Mouse (Mus musculus): ENCODE measurements at regions not wholly inside any gene's neighbourhood (a gene's known extent, or its start where the extent isn't known, plus 50 kb on each side); places are given as distances from the start of the nearest gene placed in this dataset.

GRCm38 (mm10) chr14:66460795-66461194 lies 451.8 kb upstream of the Gulo start:
- Histone ChIP-seq H3K27ac (no peak overlapping the region), H3K79me2 (replicated peaks; ENCODE audit: control insufficient read depth, insufficient read depth, low read length) (no peaks in the 10 kb centered on the region), H3K4me3 (no peak overlapping the region), H3K9ac (ENCODE audit: low read depth, low read length) (no peak overlapping the region), H3K27me3 (ENCODE audit: control insufficient read depth, insufficient read depth, low read length) (no peaks in the 10 kb centered on the region), H3K36me3 (ENCODE audit: control insufficient read depth, insufficient read depth, low read length) (no peaks in the 10 kb centered on the region), H3K4me1 (ENCODE audit: control insufficient read depth, insufficient read depth, low read length) (no peaks in the 10 kb centered on the region)
- DNase-seq: no peak
- TF ChIP-seq EP300 (IDR thresholded peaks at IDR 0.05; ENCODE audit: insufficient read depth, low read depth, low read length) (no peak), POLR2A (IDR thresholded peaks at IDR 0.05; ENCODE audit: insufficient read depth, low read depth, low read length) (no peak), CTCF (IDR thresholded peaks at IDR 0.05) (no peak)
- 81% methylated on average over 3 of the region's 3 CpGs for WGBS
- intact Hi-C loops (cut with DNase I): no loop called here

GRCm38 (mm10) chr14:66458696-66459095 lies 449.7 kb upstream of the Gulo start:
- no peak for DNase-seq
- intact Hi-C loops (cut with DNase I): no loop called here
- WGBS: 86% methylated on average over 4 of the region's 4 CpGs

GRCm38 (mm10) chr14:66457300-66457699 lies 448.3 kb upstream of the Gulo start:
- no peaks in the 10 kb centered on the region for H3K4me1 ChIP-seq (ENCODE audit: control insufficient read depth, insufficient read depth, low read length)
- intact Hi-C loops (cut with DNase I): no loop called here
- WGBS: 67% methylated on average over 6 of the region's 6 CpGs
- no peaks in the 10 kb centered on the region for H3K27me3 ChIP-seq (ENCODE audit: control insufficient read depth, insufficient read depth, low read length)
- no peaks in the 10 kb centered on the region for H3K79me2 ChIP-seq (replicated peaks; ENCODE audit: control insufficient read depth, insufficient read depth, low read length)
- DNase-seq: no peak
- TF ChIP-seq EP300 (IDR thresholded peaks at IDR 0.05; ENCODE audit: insufficient read depth, low read depth, low read length): no peak
- no peak for TF ChIP-seq POLR2A (IDR thresholded peaks at IDR 0.05; ENCODE audit: insufficient read depth, low read depth, low read length)
- TF ChIP-seq CTCF (IDR thresholded peaks at IDR 0.05): no peak
- no peaks in the 10 kb centered on the region for H3K36me3 ChIP-seq (ENCODE audit: control insufficient read depth, insufficient read depth, low read length)
- no peak overlapping the region for H3K9ac ChIP-seq (ENCODE audit: low read depth, low read length)
- H3K27ac ChIP-seq: no peak overlapping the region
- no peak overlapping the region for H3K4me3 ChIP-seq

More at GRCm38 (mm10) chr14:66458696-66459095, 449.7 kb upstream of the Gulo start:
- H3K36me3 ChIP-seq (ENCODE audit: control insufficient read depth, insufficient read depth, low read length): no peaks in the 10 kb centered on the region
- no peak overlapping the region for H3K4me3 ChIP-seq
- TF ChIP-seq CTCF (IDR thresholded peaks at IDR 0.05) (no peak), POLR2A (IDR thresholded peaks at IDR 0.05; ENCODE audit: insufficient read depth, low read depth, low read length) (no peak), EP300 (IDR thresholded peaks at IDR 0.05; ENCODE audit: insufficient read depth, low read depth, low read length) (no peak)
- no peak overlapping the region for H3K9ac ChIP-seq (ENCODE audit: low read depth, low read length)
- no peak overlapping the region for H3K27ac ChIP-seq
- no peaks in the 10 kb centered on the region for H3K27me3 ChIP-seq (ENCODE audit: control insufficient read depth, insufficient read depth, low read length)
- H3K79me2 ChIP-seq (replicated peaks; ENCODE audit: control insufficient read depth, insufficient read depth, low read length): no peaks in the 10 kb centered on the region
- H3K4me1 ChIP-seq (ENCODE audit: control insufficient read depth, insufficient read depth, low read length): no peaks in the 10 kb centered on the region

- intact Hi-C loops (cut with DNase I): no loop called here
- no peak for DNase-seq
- Histone ChIP-seq H3K79me2 (replicated peaks; ENCODE audit: control insufficient read depth, insufficient read depth, low read length) (no peaks in the 10 kb centered on the region), H3K36me3 (ENCODE audit: control insufficient read depth, insufficient read depth, low read length) (no peaks in the 10 kb centered on the region), H3K27ac (no peak overlapping the region), H3K9ac (ENCODE audit: low read depth, low read length) (no peak overlapping the region), H3K27me3 (ENCODE audit: control insufficient read depth, insufficient read depth, low read length) (no peaks in the 10 kb centered on the region), H3K4me3 (no peak overlapping the region), H3K4me1 (ENCODE audit: control insufficient read depth, insufficient read depth, low read length) (no peaks in the 10 kb centered on the region)
- TF ChIP-seq POLR2A (IDR thresholded peaks at IDR 0.05; ENCODE audit: insufficient read depth, low read depth, low read length) (no peak), EP300 (IDR thresholded peaks at IDR 0.05; ENCODE audit: insufficient read depth, low read depth, low read length) (no peak), CTCF (IDR thresholded peaks at IDR 0.05) (no peak)
- 78% methylated on average over 3 of the region's 3 CpGs for WGBS
Measured at GRCm38 (mm10) chr14:66452828-66453227, 443.8 kb upstream of the Gulo start.

GRCm38 (mm10) chr14:66450351-66450750 lies 441.3 kb upstream of the Gulo start:
- Histone ChIP-seq H3K4me3 (no peak overlapping the region), H3K4me1 (ENCODE audit: control insufficient read depth, insufficient read depth, low read length) (no peaks in the 10 kb centered on the region), H3K27ac (no peak overlapping the region), H3K79me2 (replicated peaks; ENCODE audit: control insufficient read depth, insufficient read depth, low read length) (no peaks in the 10 kb centered on the region), H3K36me3 (ENCODE audit: control insufficient read depth, insufficient read depth, low read length) (no peaks in the 10 kb centered on the region), H3K9ac (ENCODE audit: low read depth, low read length) (no peak overlapping the region), H3K27me3 (ENCODE audit: control insufficient read depth, insufficient read depth, low read length) (no peaks in the 10 kb centered on the region)
- DNase-seq: no peak
- 56% methylated on average over 10 of the region's 10 CpGs for WGBS
- intact Hi-C loops (cut with DNase I): no loop called here
- TF ChIP-seq POLR2A (IDR thresholded peaks at IDR 0.05; ENCODE audit: insufficient read depth, low read depth, low read length): no peak
- no peak for TF ChIP-seq EP300 (IDR thresholded peaks at IDR 0.05; ENCODE audit: insufficient read depth, low read depth, low read length)
- TF ChIP-seq CTCF (IDR thresholded peaks at IDR 0.05): no peak

GRCm38 (mm10) chr14:66442576-66442975 lies 433.6 kb upstream of the Gulo start:
- intact Hi-C loops (cut with DNase I): no loop called here
- H3K27ac ChIP-seq: no peak overlapping the region
- no peaks in the 10 kb centered on the region for H3K27me3 ChIP-seq (ENCODE audit: control insufficient read depth, insufficient read depth, low read length)
- TF ChIP-seq CTCF (IDR thresholded peaks at IDR 0.05): no peak
- no peak for TF ChIP-seq EP300 (IDR thresholded peaks at IDR 0.05; ENCODE audit: insufficient read depth, low read depth, low read length)
- no peak for TF ChIP-seq POLR2A (IDR thresholded peaks at IDR 0.05; ENCODE audit: insufficient read depth, low read depth, low read length)
- no peak overlapping the region for H3K9ac ChIP-seq (ENCODE audit: low read depth, low read length)
- H3K4me3 ChIP-seq: no peak overlapping the region
- DNase-seq: no peak
- WGBS: 41% methylated on average over 1 of the region's 1 CpGs
- H3K36me3 ChIP-seq (ENCODE audit: control insufficient read depth, insufficient read depth, low read length): no peaks in the 10 kb centered on the region
- H3K79me2 ChIP-seq (replicated peaks; ENCODE audit: control insufficient read depth, insufficient read depth, low read length): no peaks in the 10 kb centered on the region
- peaks cover 1% of the 10 kb centered on the region; the same call in 1 of the 2 replicates for H3K4me1 ChIP-seq (ENCODE audit: control insufficient read depth, insufficient read depth, low read length)
